Mouse (Mus musculus) naive thymus-derived CD4-positive, alpha-beta T cell, adult 2 months (primary cell): ENCODE data around the gene Il17f.
"Not testable (repeated sequence)": the region's sequence is repeated elsewhere in the genome, so short reads cannot be mapped to it uniquely, and the experiment has no call there.

ENCODE experiments used
- DNase-seq: peaks from one replicate; pipeline ENCODE4 v3.0.0-alpha.2; 2011; ENCODE audit warnings: low read depth

The Il17f gene

DNA sequence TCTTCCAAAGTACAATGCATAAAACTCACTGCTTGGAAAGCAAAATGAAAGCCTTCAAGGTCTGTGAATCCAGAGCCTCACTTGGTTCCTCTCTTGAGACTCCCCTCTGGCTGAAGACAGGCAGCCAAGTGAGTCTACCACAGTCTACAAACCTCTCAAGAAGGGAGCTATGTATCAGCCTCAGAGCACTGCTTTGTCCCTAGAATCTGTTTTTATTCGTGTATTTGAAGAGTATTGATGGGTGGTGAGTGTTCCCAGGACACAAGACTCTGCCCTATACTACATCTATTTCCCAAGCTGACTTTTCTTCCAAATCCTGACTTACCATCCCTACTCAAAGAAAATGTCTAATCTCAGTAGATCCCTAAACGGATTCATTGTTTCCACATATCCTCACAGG, 12.1 kb downstream of the Il17f start:
- no peak for DNase-seq

GRCm38 (mm10) chr1:20774026-20774730, 16.2 kb downstream of the Il17f start:
- DNase-seq = not testable (repeated sequence)

- no peak for DNase-seq
Measured at GRCm38 (mm10) chr1:20766526-20766925, 23.9 kb downstream of the Il17f start.

GRCm38 (mm10) chr1:20761411-20761810, 29.0 kb downstream of the Il17f start:
- DNase-seq = no peak

DNA sequence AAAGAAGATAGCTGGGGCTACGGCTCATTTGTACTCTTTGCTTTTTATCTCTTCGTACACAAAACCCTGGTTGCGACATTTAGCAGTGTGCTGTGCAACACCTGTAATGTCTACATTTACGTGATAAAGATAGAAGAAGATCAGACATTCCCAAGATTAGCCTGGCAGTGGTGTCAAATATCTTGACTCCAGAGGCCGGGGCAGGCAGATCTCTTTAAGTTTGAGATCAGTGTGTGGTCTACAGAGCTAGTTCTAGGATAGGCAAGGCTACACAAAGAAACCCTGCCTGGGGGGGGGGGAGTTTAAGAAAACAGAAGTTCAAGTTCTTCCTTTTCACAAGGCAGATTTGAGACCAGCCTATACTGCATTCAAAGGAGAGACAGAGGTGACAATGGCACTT, 30.1 kb downstream of the Il17f start:
- no peak for DNase-seq

DNA sequence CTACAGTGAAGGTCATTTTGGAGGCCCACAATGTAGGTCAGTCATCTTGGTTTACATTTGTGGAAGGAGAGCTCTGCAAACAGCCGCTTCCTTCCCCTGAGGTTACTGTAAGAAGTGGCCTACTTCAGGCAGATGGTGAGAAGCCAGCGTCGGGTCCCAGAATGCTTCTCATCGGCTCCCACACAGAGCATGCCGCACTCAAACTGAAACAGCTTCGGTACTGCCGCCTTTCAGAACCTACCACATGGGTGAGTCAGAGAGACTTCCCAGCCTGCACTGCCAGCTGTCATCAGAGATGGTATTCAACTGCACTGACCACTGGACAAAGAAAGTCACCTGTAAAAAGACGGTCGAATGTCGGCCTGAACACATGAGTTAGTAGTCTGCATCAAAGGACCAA, 30.6 kb downstream of the Il17f start:
- no peak for DNase-seq

GRCm38 (mm10) chr1:20757586-20757985, 32.8 kb downstream of the Il17f start:
- no peak for DNase-seq

- no peak for DNase-seq
Measured at GRCm38 (mm10) chr1:20754439-20754838, 36.0 kb downstream of the Il17f start.

- DNase-seq = peak; percentile 6
Measured at GRCm38 (mm10) chr1:20740496-20740998, 49.9 kb downstream of the Il17f start.

- no peak for DNase-seq
Measured at GRCm38 (mm10) chr1:20738483-20738882, 51.9 kb downstream of the Il17f start.

- DNase-seq = no peak
Measured at GRCm38 (mm10) chr1:20736572-20736971, 53.8 kb downstream of the Il17f start.

- no peak for DNase-seq
Measured at GRCm38 (mm10) chr1:20730903-20731302, 59.5 kb downstream of the Il17f start, which contains the start of gene Il17a. Il17a (plus strand) TSS chr1:20730905.
